Mouse (Mus musculus): Measurements from ENCODE around the gene Igfbp3. TPM values are rescaled to one million over a fixed set of nuclear protein-coding genes. Genes with fewer than 3 reads are reported as not detected.
A peak's percentile ranks its signal among the peaks of the same experiment; 100 is the strongest.

The Igfbp3 gene
- polyA plus RNA-seq, 1 experiment: 15.1 TPM

DNA sequence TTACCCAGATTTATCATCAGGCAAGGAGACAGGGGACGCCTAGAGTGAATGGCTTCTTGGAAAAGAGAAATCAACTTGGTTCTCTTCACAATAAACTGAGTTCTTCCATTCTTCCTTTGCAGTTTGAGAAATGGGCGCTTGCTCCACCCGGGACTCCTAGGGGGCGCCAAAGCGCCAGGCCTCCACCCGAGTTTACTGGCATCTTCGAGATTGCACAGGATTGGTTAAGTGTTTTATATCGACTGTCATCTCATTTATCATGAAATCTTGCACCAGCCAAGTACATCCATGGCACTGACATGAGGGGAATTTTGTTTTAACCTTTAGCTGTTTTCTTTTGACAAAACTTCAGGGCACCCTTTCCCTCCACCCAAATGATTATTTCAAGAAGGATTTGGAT, 2.0 kb upstream of the Igfbp3 start:
- TF ChIP-seq CTCF (IDR thresholded peaks at IDR 0.05; ENCODE audit: control insufficient read depth, insufficient read depth, low read length): peak; percentile 22; the same call in 1 of the 2 replicates
- no peak for TF ChIP-seq POLR2A (IDR thresholded peaks at IDR 0.05; ENCODE audit: borderline replicate concordance, control insufficient read depth, low read depth, low read length)
- H3K27ac ChIP-seq (ENCODE audit: control insufficient read depth, insufficient read depth, low read depth, low read length, poor library complexity): no peak overlapping the region
- H3K4me1 ChIP-seq (ENCODE audit: control insufficient read depth, insufficient read depth, low read length): no peaks in the 10 kb centered on the region
- WGBS: 5% methylated on average over 8 of the region's 8 CpGs
- no peak overlapping the region for H3K4me3 ChIP-seq (replicated peaks; ENCODE audit: control insufficient read depth, low read depth, low read length)

DNA sequence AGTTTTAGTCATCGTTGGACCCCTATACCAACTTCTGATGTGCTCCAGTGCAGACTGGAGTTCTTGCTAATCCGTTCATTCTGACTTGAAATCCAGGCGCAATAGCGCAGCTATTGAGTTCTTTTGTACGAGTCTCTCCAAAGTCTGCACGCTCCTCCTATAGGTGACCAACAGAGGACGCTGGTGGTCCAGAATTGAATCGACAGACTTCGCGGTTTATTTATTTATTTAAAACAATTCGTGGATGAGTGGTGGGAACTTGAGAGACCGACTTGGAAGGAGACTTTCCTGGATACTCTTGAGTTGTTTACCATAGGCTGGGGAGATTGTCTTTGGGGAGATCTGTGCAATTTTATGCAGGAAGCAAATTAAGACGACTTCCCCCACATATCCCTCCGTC, 1.0 kb upstream of the Igfbp3 start:
- no peaks in the 10 kb centered on the region for H3K4me1 ChIP-seq (ENCODE audit: control insufficient read depth, insufficient read depth, low read length)
- 4% methylated on average over 14 of the region's 14 CpGs for WGBS
- TF ChIP-seq POLR2A (IDR thresholded peaks at IDR 0.05; ENCODE audit: borderline replicate concordance, control insufficient read depth, low read depth, low read length) (no peak), CTCF (IDR thresholded peaks at IDR 0.05; ENCODE audit: control insufficient read depth, insufficient read depth, low read length) (no peak)
- no peak overlapping the region for H3K27ac ChIP-seq (ENCODE audit: control insufficient read depth, insufficient read depth, low read depth, low read length, poor library complexity)
- no peak overlapping the region for H3K4me3 ChIP-seq (replicated peaks; ENCODE audit: control insufficient read depth, low read depth, low read length)

DNA sequence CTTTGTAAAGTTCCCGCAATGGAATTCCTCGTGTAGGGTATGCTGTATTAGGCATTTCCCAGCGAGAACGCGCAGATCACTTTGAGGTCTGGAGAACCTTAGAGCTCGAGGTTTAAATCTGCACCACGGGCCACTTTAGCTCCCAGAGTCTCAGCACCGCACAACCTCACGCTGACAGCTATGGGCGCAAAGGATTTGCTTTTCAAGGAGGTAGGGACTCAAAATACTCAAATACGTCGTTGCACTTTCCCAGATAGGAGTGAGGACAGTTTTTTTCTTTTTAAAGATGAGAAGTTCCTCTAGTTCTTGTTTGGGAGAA, 578 bp upstream of the Igfbp3 start:
- WGBS: 5% methylated on average over 12 of the region's 12 CpGs
- no peak overlapping the region for H3K27ac ChIP-seq (ENCODE audit: control insufficient read depth, insufficient read depth, low read depth, low read length, poor library complexity)
- H3K4me1 ChIP-seq (ENCODE audit: control insufficient read depth, insufficient read depth, low read length): no peaks in the 10 kb centered on the region
- H3K4me3 ChIP-seq (replicated peaks; ENCODE audit: control insufficient read depth, low read depth, low read length): no peak overlapping the region
- TF ChIP-seq CTCF (IDR thresholded peaks at IDR 0.05; ENCODE audit: control insufficient read depth, insufficient read depth, low read length): no peak
- TF ChIP-seq POLR2A (IDR thresholded peaks at IDR 0.05; ENCODE audit: borderline replicate concordance, control insufficient read depth, low read depth, low read length): no peak

DNA sequence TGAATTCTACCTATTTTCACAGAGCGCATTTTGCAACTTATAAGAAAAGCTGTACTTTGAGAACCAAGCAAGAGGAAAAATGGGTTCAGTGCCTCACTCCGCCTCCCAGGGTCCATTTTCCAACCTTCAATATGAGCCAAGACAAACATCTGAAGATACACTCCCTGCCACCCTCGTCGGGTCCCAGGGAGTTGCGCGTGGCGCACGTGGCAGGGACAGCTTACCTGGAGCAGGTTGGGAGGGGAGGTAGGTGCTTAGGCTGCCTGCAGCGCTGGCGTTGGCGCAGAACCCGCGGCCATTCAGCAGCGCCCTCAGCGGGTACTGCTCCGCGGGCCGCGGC, 592 bp downstream of the Igfbp3 start:
- no peak overlapping the region for H3K4me3 ChIP-seq (replicated peaks; ENCODE audit: control insufficient read depth, low read depth, low read length)
- WGBS: 6% methylated on average over 19 of the region's 19 CpGs
- H3K27ac ChIP-seq (ENCODE audit: control insufficient read depth, insufficient read depth, low read depth, low read length, poor library complexity): no peak overlapping the region
- H3K4me1 ChIP-seq (ENCODE audit: control insufficient read depth, insufficient read depth, low read length): no peaks in the 10 kb centered on the region
- TF ChIP-seq POLR2A (IDR thresholded peaks at IDR 0.05; ENCODE audit: borderline replicate concordance, control insufficient read depth, low read depth, low read length) (no peak), CTCF (IDR thresholded peaks at IDR 0.05; ENCODE audit: control insufficient read depth, insufficient read depth, low read length) (no peak)

DNA sequence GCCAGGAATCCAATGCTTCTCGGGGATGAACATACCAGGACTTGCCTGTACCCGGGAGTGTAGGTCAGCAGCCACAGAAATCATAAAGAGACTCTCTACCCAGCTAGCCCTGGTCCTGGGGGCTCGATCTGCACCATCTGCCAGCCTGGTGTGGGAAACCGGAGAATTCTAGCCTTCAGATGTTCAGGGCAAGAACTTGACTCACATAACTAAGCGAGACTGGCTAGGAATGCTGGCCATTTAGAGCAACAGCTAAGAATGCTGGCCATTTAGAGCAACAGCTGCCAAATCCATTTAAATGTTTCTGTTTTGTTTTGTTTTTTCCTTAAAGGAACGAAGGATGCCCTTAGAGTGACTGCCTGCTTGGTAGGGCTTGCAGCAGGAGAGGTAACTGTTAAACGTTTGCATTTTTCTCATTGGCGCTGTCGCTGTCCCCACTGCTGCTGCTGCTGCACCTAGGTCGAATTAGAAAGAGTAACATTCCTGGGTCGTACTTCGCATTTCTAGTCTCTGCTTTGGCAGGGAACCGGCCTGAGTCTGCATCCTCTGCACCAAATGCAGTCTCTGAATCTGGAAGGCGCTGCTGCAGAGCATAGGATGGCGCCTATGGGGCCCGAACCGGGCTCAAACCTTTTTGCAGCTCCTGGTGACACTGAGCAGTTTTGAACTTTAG, 1.5 kb downstream of the Igfbp3 start:
- Histone ChIP-seq H3K4me3 (replicated peaks; ENCODE audit: control insufficient read depth, low read depth, low read length) (no peak overlapping the region), H3K27ac (ENCODE audit: control insufficient read depth, insufficient read depth, low read depth, low read length, poor library complexity) (no peak overlapping the region), H3K4me1 (ENCODE audit: control insufficient read depth, insufficient read depth, low read length) (no peaks in the 10 kb centered on the region)
- no peak for TF ChIP-seq CTCF (IDR thresholded peaks at IDR 0.05; ENCODE audit: control insufficient read depth, insufficient read depth, low read length)
- TF ChIP-seq POLR2A (IDR thresholded peaks at IDR 0.05; ENCODE audit: borderline replicate concordance, control insufficient read depth, low read depth, low read length): no peak
- 22% methylated on average over 17 of the region's 17 CpGs for WGBS

DNA sequence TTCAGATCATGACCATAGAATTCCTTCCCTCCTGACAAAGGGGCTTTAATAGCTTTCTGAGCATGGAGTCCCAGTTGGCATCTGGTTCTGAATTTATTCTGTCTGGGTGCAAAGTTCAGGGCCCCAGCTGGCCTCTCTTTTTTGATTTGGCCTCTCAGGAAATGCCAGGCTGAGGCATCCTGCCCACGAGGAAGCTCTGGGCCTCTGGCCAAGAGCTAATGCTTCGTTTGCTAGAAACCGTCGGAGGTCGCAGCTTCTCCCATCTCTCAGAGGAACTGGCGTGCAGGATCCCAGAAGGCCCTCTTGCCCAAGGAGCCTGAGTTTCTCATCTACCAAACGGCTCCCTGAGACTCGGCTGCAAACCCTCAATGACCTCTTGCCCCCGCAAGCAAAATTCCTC, 2.5 kb downstream of the Igfbp3 start:
- TF ChIP-seq POLR2A (IDR thresholded peaks at IDR 0.05; ENCODE audit: borderline replicate concordance, control insufficient read depth, low read depth, low read length) (no peak), CTCF (IDR thresholded peaks at IDR 0.05; ENCODE audit: control insufficient read depth, insufficient read depth, low read length) (no peak)
- WGBS: 9% methylated on average over 9 of the region's 9 CpGs
- no peak overlapping the region for H3K4me3 ChIP-seq (replicated peaks; ENCODE audit: control insufficient read depth, low read depth, low read length)
- H3K4me1 ChIP-seq (ENCODE audit: control insufficient read depth, insufficient read depth, low read length): no peaks in the 10 kb centered on the region
- H3K27ac ChIP-seq (ENCODE audit: control insufficient read depth, insufficient read depth, low read depth, low read length, poor library complexity): no peak overlapping the region

DNA sequence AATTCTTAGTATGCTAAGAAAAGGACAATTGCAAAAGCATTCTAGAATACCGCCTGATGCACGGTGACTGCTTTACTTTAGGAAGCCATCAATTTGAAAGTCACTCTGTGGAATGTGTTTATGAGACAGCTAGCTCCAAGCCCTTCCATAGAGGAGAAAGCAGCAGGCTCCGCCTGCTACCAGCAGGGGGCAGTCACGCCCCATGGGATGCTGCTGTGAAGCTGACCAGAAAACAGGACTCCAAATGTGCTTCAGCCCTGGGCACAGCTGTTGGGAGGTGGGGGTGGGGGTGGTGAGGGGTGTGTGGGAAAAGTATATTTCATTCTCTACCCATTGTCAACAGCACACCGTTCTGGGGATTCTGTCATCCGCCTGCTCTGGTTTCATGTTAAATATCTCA, 3.4 kb downstream of the Igfbp3 start:
- H3K4me3 ChIP-seq (replicated peaks; ENCODE audit: control insufficient read depth, low read depth, low read length): no peak overlapping the region
- H3K27ac ChIP-seq (ENCODE audit: control insufficient read depth, insufficient read depth, low read depth, low read length, poor library complexity): no peak overlapping the region
- H3K4me1 ChIP-seq (ENCODE audit: control insufficient read depth, insufficient read depth, low read length): no peaks in the 10 kb centered on the region
- TF ChIP-seq POLR2A (IDR thresholded peaks at IDR 0.05; ENCODE audit: borderline replicate concordance, control insufficient read depth, low read depth, low read length) (no peak), CTCF (IDR thresholded peaks at IDR 0.05; ENCODE audit: control insufficient read depth, insufficient read depth, low read length) (peak; percentile 68)
- 21% methylated on average over 6 of the region's 6 CpGs for WGBS

DNA sequence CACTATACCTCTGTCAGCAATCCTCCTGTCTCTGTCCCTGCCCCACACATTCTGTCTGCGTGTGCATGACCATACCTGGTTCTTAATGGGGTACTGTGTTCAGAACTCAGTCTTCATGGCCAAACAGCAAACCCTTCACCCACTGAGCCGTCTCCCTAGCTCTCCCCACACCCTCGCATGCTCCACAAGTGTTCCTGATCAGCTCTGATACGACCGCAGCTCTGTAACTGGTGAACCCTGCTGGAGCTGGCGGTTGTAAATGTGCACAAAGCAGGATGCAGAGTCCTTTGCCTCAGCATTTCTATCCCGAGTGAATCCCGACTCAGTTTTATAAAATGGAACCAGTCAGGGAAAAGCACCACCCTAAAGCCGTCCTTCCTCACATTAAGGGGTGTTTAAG, 9.9 kb downstream of the Igfbp3 start:
- Histone ChIP-seq H3K4me1 (ENCODE audit: control insufficient read depth, insufficient read depth, low read length) (no peaks in the 10 kb centered on the region), H3K4me3 (replicated peaks; ENCODE audit: control insufficient read depth, low read depth, low read length) (no peak overlapping the region), H3K27ac (ENCODE audit: control insufficient read depth, insufficient read depth, low read depth, low read length, poor library complexity) (no peak overlapping the region)
- no peak for TF ChIP-seq POLR2A (IDR thresholded peaks at IDR 0.05; ENCODE audit: borderline replicate concordance, control insufficient read depth, low read depth, low read length)
- no peak for TF ChIP-seq CTCF (IDR thresholded peaks at IDR 0.05; ENCODE audit: control insufficient read depth, insufficient read depth, low read length)
- 85% methylated on average over 9 of the region's 9 CpGs for WGBS

DNA sequence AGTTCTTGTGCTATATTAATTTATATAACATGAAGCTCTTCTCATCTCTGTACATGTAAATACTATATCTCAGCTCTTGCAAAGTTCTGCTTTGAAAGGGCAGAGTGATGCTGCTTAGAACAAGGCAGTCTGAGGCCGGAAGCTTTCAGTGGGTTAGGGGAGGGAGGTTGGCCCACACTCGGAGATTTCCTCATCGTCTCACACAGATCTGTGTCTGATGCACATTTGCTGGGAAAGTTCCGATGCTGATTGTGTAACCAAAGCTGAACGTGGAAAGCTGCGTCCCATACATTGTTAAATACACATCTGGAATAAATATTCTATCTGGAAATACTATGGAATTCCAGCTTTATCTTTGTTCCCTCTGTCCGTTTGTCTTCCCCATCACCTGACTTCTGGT, 11.5 kb downstream of the Igfbp3 start:
- WGBS: 69% methylated on average over 7 of the region's 7 CpGs

More for the DNA sequence above, 11.5 kb downstream of the Igfbp3 start:
- no peaks in the 10 kb centered on the region for H3K4me1 ChIP-seq (ENCODE audit: control insufficient read depth, insufficient read depth, low read length)
- TF ChIP-seq POLR2A (IDR thresholded peaks at IDR 0.05; ENCODE audit: borderline replicate concordance, control insufficient read depth, low read depth, low read length) (no peak), CTCF (IDR thresholded peaks at IDR 0.05; ENCODE audit: control insufficient read depth, insufficient read depth, low read length) (no peak)
- no peak overlapping the region for H3K4me3 ChIP-seq (replicated peaks; ENCODE audit: control insufficient read depth, low read depth, low read length)
- no peak overlapping the region for H3K27ac ChIP-seq (ENCODE audit: control insufficient read depth, insufficient read depth, low read depth, low read length, poor library complexity)
